Mouse (Mus musculus) liver, embryonic 16.5 days (tissue): ENCODE data around the gene Focad. TPM values are rescaled to one million over a fixed set of nuclear protein-coding genes. Genes with fewer than 3 reads are reported as not detected.

Source experiments
- ATAC-seq: fragments of 200-750 bp; cut with Nextera tagmentation; 2 replicates; pipeline ENCODE4 v1.8.0; 2017; ENCODE audit warnings: low read depth, mild to moderate bottlenecking, moderate number of reproducible peaks, moderate library complexity
- H3K27ac ChIP-seq: fragments of 300-500 bp; sonication (generic); 2 replicates; pipeline ENCODE4 v1.5.1; 2014; ENCODE audit warnings: mild to moderate bottlenecking, low read length
- H3K27me3 ChIP-seq: fragments of 300-500 bp; sonication (generic); 2 replicates; pipeline ENCODE4 v1.6.1; 2014; ENCODE audit warnings: low read depth, low read length, mixed read lengths; ENCODE audit not compliant: control insufficient read depth, insufficient read depth
- H3K36me3 ChIP-seq: fragments of 300-500 bp; sonication (generic); 2 replicates; pipeline ENCODE4 v1.6.1; 2014; ENCODE audit warnings: mild to moderate bottlenecking; ENCODE audit not compliant: control insufficient read depth, insufficient read depth
- H3K4me1 ChIP-seq: fragments of 300-500 bp; sonication (generic); 2 replicates; pipeline ENCODE4 v1.6.1; 2014; ENCODE audit warnings: low read depth, low read length, mixed read lengths; ENCODE audit not compliant: control insufficient read depth
- H3K4me2 ChIP-seq: fragments of 300-500 bp; sonication (generic); 2 replicates; pipeline ENCODE4 v1.6.1; 2014; ENCODE audit warnings: low read depth, low read length, mixed read lengths
- H3K4me3 ChIP-seq: fragments of 300-500 bp; sonication (generic); 2 replicates; pipeline ENCODE4 v1.5.1; 2014; ENCODE audit warnings: low read depth, mild to moderate bottlenecking, low read length
- H3K9ac ChIP-seq: fragments of 300-500 bp; sonication (generic); 2 replicates; pipeline ENCODE4 v1.6.1; 2014; ENCODE audit warnings: low read depth, low read length
- H3K9me3 ChIP-seq: fragments of 300-500 bp; sonication (generic); replicated peaks from 2 replicates; pipeline ENCODE4 v1.6.1; 2016; ENCODE audit warnings: low read length; ENCODE audit not compliant: control insufficient read depth
- WGBS: fragments of 180-500 bp; shearing (Covaris S2); extraction: QIAGEN DNeasy Blood & Tissue Kit; methylation state at CpG from one replicate; pipeline ENCODE4 v1.1.7; 2014; ENCODE audit not compliant: insufficient replicate concordance; 5-methylcytosine and 5-hydroxymethylcytosine counted together
- polyA plus RNA-seq: library from polyadenylated mRNA; unstranded; fragments of >200 nt; fragmentation: Nextera tagmentation; extraction: Ambion mirVana; gene quantifications from 2 replicates; pipeline ENCODE4 v1.2.1, GENCODE M21; 2015

Focad gene
- polyA plus RNA-seq, 1 experiment from 2014 or later: 8.7 TPM

DNA sequence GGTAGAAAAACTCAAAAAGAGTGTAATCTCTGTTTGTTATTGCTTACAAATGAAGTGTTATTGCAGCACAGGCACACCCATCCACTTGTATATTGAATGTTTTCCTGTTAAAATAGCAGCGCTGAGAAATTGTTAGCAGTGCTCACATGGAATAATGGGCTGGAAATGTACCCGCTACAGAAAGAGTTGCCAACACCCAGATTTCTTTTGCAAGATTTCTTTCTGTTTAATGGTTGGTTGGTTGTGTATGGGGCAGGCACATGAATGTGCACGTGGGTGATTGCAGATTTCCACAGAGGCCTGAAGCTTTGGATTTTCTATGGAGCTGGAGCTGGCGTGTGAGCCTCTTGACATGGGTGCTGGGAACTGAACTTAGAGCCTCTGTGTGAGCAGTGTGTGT, 151.1 kb downstream of the Focad start:
- no peaks in the 10 kb centered on the region for H3K36me3 ChIP-seq
- no peak overlapping the region for H3K27ac ChIP-seq
- no peak overlapping the region for H3K4me2 ChIP-seq
- H3K9ac ChIP-seq: no peak overlapping the region
- WGBS: 71% methylated on average over 4 of the region's 4 CpGs
- H3K4me3 ChIP-seq: no peak overlapping the region
- H3K9me3 ChIP-seq: no peaks in the 10 kb centered on the region
- no peaks in the 10 kb centered on the region for H3K27me3 ChIP-seq
- no peak for ATAC-seq
- no peaks in the 10 kb centered on the region for H3K4me1 ChIP-seq

DNA sequence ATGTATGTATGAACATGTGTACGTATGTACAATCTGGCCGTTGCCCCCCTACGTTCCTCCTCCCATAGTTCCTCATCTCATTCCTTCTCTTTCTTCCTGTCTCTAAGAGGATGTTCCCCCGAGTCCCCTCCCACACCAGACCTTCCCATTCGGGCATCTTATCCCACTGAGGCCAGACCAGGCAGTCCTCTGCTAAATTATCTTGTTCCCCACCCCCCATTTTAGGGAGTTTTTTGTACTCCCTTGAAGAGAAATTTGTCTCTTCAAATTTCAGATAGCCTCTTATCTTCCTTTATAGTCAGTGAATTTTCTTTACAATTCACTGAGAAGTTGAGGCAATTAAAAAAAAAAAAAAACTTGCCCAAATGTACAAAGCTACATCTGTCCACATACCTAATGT, 166.9 kb downstream of the Focad start:
- H3K27me3 ChIP-seq: no peaks in the 10 kb centered on the region
- H3K9ac ChIP-seq: no peak overlapping the region
- ATAC-seq: no peak
- no peak overlapping the region for H3K4me2 ChIP-seq
- 71% methylated on average over 5 of the region's 5 CpGs for WGBS
- H3K27ac ChIP-seq: no peak overlapping the region
- no peaks in the 10 kb centered on the region for H3K36me3 ChIP-seq
- no peaks in the 10 kb centered on the region for H3K9me3 ChIP-seq
- H3K4me1 ChIP-seq: no peaks in the 10 kb centered on the region
- no peak overlapping the region for H3K4me3 ChIP-seq

DNA sequence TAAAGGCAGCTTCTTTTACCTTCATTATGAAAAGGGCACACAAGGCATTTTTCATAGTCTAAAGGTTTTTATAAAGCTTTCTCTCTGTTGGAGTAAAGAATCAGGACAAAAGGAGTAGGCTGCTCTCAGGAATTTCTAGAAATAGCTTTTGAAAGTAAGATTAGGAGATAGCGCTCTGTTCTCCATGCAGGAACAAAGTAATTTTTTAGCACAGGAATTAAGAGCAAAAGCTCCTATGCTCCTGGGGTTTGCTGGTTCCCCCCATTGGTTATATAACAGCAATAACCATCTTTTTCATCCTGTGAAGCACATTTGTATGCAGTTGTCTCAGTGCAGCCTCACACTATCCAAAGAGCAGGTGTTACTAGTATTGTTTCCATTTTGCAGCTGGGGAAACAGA, 170.1 kb downstream of the Focad start:
- no peaks in the 10 kb centered on the region for H3K36me3 ChIP-seq
- H3K4me2 ChIP-seq: no peak overlapping the region
- no peaks in the 10 kb centered on the region for H3K9me3 ChIP-seq
- no peak overlapping the region for H3K4me3 ChIP-seq
- no peaks in the 10 kb centered on the region for H3K4me1 ChIP-seq
- no peak overlapping the region for H3K9ac ChIP-seq
- WGBS: 76% methylated on average over 1 of the region's 1 CpGs
- no peak for ATAC-seq
- H3K27ac ChIP-seq: no peak overlapping the region
- no peaks in the 10 kb centered on the region for H3K27me3 ChIP-seq

DNA sequence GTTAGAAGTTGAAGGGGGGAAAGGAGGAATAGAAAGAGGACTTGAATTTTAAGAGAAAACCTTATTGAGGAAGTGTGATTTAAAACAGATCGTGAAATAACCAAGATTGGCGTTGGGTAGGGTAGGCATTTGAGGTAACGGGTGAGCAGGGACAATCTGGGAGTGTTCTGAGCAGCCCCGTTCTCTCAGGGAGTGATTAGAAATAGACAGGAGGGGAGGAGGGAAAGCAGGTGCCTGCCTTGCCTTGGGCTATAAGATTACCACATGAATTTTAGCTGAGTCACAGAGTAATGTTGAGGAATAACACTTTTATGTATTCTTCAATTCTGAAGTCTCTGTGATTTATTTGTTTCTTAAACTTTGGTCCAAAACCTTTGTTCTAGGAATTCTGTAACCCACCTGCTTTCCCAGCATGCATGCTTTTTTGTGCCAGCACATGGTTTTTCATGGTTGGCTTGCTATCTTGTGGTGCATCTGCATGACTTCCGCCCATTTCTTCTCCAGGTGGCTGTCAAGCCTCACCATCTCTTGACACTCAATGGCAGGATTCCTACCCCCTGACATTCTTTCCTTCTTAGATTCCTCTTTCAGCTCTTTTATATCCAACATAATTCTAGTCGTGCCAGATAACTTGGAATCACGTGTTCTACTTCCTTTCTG, 176.1 kb downstream of the Focad start:
- Histone ChIP-seq H3K4me2 (no peak overlapping the region), H3K36me3 (no peaks in the 10 kb centered on the region), H3K27ac (no peak overlapping the region), H3K4me1 (no peaks in the 10 kb centered on the region), H3K4me3 (no peak overlapping the region), H3K9ac (no peak overlapping the region), H3K27me3 (no peaks in the 10 kb centered on the region), H3K9me3 (no peaks in the 10 kb centered on the region)
- no peak for ATAC-seq
- WGBS: 49% methylated on average over 7 of the region's 7 CpGs

DNA sequence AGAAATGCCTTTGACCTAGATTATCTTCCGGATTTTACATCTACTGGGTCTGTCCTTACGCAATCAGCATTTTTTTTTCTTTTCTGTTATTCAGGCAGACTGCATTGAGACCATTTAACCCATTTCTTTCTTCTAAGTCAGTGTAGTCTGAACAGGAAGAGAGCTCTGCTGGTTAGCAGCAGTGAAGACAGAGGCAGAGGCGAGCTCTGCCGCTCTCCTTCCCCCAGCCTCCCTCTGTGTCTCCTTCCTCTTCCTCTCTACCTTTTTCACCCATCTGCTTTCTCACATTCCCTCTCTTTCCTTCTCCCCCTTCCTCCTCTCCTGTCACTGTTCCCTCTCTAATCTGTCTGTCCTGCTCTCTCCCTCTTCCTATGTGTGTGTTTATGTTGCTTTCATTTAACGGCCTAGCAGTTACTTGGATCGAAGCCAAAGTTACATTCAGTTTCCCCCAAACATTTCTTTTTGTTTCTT, 181.2 kb downstream of the Focad start:
- H3K9me3 ChIP-seq: no peaks in the 10 kb centered on the region
- no peak overlapping the region for H3K4me3 ChIP-seq
- no peak overlapping the region for H3K27ac ChIP-seq
- H3K36me3 ChIP-seq: no peaks in the 10 kb centered on the region
- WGBS: 46% methylated on average over 6 of the region's 6 CpGs
- no peaks in the 10 kb centered on the region for H3K4me1 ChIP-seq
- no peak for ATAC-seq
- no peaks in the 10 kb centered on the region for H3K27me3 ChIP-seq
- no peak overlapping the region for H3K4me2 ChIP-seq
- no peak overlapping the region for H3K9ac ChIP-seq

DNA sequence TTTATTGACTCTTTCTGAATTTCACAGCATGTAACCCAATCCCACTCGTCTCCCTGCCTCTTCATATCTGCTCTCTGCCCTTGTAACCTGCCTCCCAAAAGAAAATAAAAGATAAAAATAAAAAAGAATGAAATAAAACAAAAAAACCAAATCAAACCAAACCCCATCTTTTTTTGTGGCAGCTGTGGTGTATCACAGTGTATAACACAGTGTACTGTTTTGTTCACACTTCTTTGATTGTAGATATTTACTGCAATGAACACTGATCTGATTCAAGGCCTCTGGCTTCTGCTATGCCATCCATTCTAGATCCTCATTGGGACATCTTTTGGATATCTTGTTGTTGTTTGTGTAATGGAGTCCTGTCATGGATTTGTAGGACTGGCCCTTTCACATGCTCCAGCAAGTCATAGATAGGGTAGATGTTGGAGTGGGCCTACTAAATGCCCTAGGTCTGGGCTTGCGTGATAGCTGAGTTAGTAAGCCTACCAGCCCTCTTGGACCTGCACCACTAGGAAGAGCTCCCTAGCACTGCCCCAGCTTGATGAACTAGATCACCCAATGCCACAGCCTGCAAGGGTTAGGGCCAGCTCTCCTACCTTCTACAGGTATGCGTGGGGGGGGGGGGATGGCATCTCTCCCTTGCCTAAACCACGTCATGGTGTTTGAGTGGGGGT, 181.8 kb downstream of the Focad start:
- ATAC-seq: no peak

DNA sequence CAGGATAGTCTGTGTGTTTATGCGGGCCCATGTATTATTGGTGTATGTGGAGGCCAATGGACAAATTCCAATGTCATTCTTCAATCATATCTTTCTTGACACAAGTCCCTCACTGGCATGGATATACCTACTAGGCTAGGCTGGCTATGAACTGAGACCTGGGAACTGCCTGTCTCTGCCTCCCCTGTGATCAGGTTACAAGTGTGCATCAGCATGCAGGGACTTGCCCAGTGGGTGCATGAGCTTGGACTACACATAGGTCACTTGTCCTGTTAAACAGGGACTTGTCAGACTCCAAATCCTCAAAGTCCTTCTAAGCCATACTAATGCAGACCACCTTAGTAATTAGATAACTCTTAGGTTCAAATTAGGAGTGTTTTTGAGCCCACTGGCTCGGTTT, 184.1 kb downstream of the Focad start:
- H3K4me1 ChIP-seq: no peaks in the 10 kb centered on the region
- H3K27ac ChIP-seq: no peak overlapping the region
- ATAC-seq: no peak
- H3K36me3 ChIP-seq: no peaks in the 10 kb centered on the region
- no peak overlapping the region for H3K4me2 ChIP-seq
- no peaks in the 10 kb centered on the region for H3K9me3 ChIP-seq
- 69% methylated on average over 2 of the region's 2 CpGs for WGBS
- H3K9ac ChIP-seq: no peak overlapping the region
- H3K4me3 ChIP-seq: no peak overlapping the region
- no peaks in the 10 kb centered on the region for H3K27me3 ChIP-seq

More for the DNA sequence above, 181.8 kb downstream of the Focad start:
- no peak overlapping the region for H3K9ac ChIP-seq
- H3K4me3 ChIP-seq: no peak overlapping the region
- H3K4me1 ChIP-seq: no peaks in the 10 kb centered on the region
- WGBS: 64% methylated on average over 4 of the region's 4 CpGs
- no peaks in the 10 kb centered on the region for H3K36me3 ChIP-seq
- H3K27ac ChIP-seq: no peak overlapping the region
- H3K9me3 ChIP-seq: no peaks in the 10 kb centered on the region
- no peaks in the 10 kb centered on the region for H3K27me3 ChIP-seq
- no peak overlapping the region for H3K4me2 ChIP-seq

DNA sequence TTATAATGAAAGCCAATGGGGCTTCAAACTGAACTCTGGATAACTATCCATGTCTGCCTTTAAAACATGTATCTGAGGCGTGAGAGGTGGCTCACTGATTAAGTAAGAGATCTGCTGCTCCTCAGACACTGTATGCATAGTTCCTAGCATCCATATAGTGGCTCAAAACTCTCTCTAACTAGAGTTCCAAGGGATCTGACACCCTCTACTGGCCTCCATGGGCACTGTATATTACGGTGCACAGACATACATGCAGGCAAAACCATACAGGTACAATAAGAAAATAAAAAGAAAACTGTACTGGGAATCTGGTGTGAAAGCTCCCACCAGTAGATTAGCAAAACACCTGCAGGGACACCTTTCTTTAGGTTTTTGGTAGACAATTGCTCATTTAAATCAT, 186.1 kb downstream of the Focad start:
- no peaks in the 10 kb centered on the region for H3K27me3 ChIP-seq
- ATAC-seq: no peak
- no peaks in the 10 kb centered on the region for H3K4me1 ChIP-seq
- H3K27ac ChIP-seq: no peak overlapping the region
- H3K4me2 ChIP-seq: no peak overlapping the region
- 70% methylated on average over 2 of the region's 2 CpGs for WGBS
- H3K4me3 ChIP-seq: no peak overlapping the region
- no peak overlapping the region for H3K9ac ChIP-seq
- no peaks in the 10 kb centered on the region for H3K9me3 ChIP-seq
- no peaks in the 10 kb centered on the region for H3K36me3 ChIP-seq

DNA sequence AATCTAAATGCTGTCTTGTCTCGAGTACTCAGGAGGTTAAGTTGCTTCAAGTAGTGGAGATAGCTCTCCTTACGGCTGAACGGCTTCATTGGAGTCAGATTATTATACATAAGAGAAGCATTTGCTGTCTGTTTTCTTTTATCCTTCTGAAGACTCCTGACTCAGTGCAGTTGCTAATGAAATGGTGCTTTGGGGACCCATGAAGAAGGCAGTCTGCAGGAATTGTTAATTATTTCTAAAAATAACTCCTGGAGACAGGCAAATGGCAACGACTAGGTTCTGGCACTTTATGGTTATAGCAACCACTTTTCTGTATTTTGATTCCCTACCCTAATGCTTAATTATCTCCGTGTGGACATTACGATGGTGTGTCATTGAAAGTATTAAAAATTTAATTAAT, 201.1 kb downstream of the Focad start:
- no peak overlapping the region for H3K9ac ChIP-seq
- H3K9me3 ChIP-seq: no peaks in the 10 kb centered on the region
- no peaks in the 10 kb centered on the region for H3K27me3 ChIP-seq
- H3K4me1 ChIP-seq: no peaks in the 10 kb centered on the region
- no peak overlapping the region for H3K27ac ChIP-seq
- no peak overlapping the region for H3K4me2 ChIP-seq
- no peak for ATAC-seq
- 72% methylated on average over 6 of the region's 6 CpGs for WGBS
- H3K36me3 ChIP-seq: no peaks in the 10 kb centered on the region
- no peak overlapping the region for H3K4me3 ChIP-seq
